ENCODE assay signal across 21 mouse cellular contexts in the genomic region with DNA sequence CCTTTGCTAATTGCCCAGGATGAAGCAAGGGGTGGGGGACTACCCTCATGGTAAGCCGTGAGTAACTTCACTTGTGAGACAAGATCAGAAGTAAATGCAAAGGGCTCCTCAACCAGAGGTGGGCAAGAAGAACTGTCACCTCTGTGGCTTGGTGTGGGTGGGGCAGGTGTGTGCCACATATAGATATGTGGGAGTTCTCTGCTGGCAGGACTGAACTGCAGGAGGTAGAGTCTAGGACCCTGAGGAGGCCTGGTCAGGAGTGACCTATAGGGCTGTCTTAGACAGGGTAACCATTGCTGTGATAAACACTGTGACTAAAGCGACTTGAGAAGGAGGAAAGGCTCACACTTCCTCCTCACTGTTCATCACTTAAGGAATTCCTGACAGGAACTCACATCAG.
"Had no signal": no experiment of that assay in that cellular context is flagged by ENCODE, and none has a peak within 500 bp of the region (broad histone marks: within the 10 kb centered on the region; RNA-seq: fewer than 3 reads in every experiment).

No protein-coding gene starts in this region.

- H3K9ac ChIP-seq: liver, embryonic 15.5 days; liver, postnatal 0 days; lung, embryonic 15.5 days; midbrain, embryonic 12.5 days; neural tube, embryonic 13.5 days; neural tube, embryonic 15.5 days had no signal

- H3K4me1 ChIP-seq: liver, embryonic 15.5 days; lung, embryonic 15.5 days; megakaryocyte, embryonic 14.5 days; midbrain, embryonic 10.5 days; midbrain, embryonic 12.5 days; neural tube, embryonic 13.5 days had no signal

- DNase-seq: liver, postnatal 0 days; lung, adult 2 months; lung, postnatal 14 days; lung, postnatal 36 days; midbrain, embryonic 14.5 days; retina, postnatal 1 day; right cerebral cortex, adult 18-20 months; right cerebral cortex, postnatal 25 days; thymus, adult 18-20 months; thymus, postnatal 14 days; thymus, postnatal 36 days had no signal

- H3K36me3 ChIP-seq: liver, embryonic 15.5 days; lung, embryonic 15.5 days had no signal

- H3K27ac ChIP-seq: liver, embryonic 15.5 days; lung, embryonic 15.5 days; midbrain, embryonic 10.5 days; midbrain, embryonic 12.5 days; neural tube, embryonic 13.5 days; neural tube, embryonic 15.5 days had no signal

- ATAC-seq: liver, postnatal 0 days; lung, postnatal 0 days; midbrain, embryonic 16.5 days had no signal

- H3K4me3 ChIP-seq: liver, embryonic 15.5 days; lung, embryonic 15.5 days; megakaryocyte, embryonic 14.5 days; midbrain, embryonic 10.5 days; midbrain, embryonic 12.5 days; myocyte; neural tube, embryonic 13.5 days; neural tube, embryonic 15.5 days had no signal

- H3K4me2 ChIP-seq: liver, embryonic 15.5 days; lung, embryonic 15.5 days; midbrain, embryonic 12.5 days; neural tube, embryonic 13.5 days; neural tube, embryonic 15.5 days had no signal

- H3K9me3 ChIP-seq: liver, embryonic 15.5 days; lung, embryonic 15.5 days; neural tube, embryonic 13.5 days had no signal

- H3K27me3 ChIP-seq: neural tube, embryonic 13.5 days; neural tube, embryonic 15.5 days had no signal
